Mouse (Mus musculus) right cerebral cortex, postnatal 4 days (tissue): Measurements from ENCODE around the gene Grrp1.

Experiments used
- DNase-seq: peaks from one replicate; pipeline ENCODE4 v3.0.0-alpha.2; 2022

The Grrp1 gene

GRCm38 (mm10) chr4:134268102-134268655 lies 14.3 kb upstream of the Grrp1 start:
- DNase-seq = no peak

GRCm38 (mm10) chr4:134265860-134266585 lies 12.1 kb upstream of the Grrp1 start:
- no peak for DNase-seq

GRCm38 (mm10) chr4:134263191-134263590 lies 9.3 kb upstream of the Grrp1 start:
- peak; percentile 55 for DNase-seq

- no peak for DNase-seq
These were observed 4.4 kb upstream of the Grrp1 start for GRCm38 (mm10) chr4:134258354-134258753.

- DNase-seq = no peak
These were observed 3.5 kb upstream of the Grrp1 start for GRCm38 (mm10) chr4:134257198-134258009.

GRCm38 (mm10) chr4:134256407-134257197 lies 2.7 kb upstream of the Grrp1 start:
- DNase-seq = no peak

GRCm38 (mm10) chr4:134255854-134256253 lies 1.9 kb upstream of the Grrp1 start:
- DNase-seq = no peak

- no peak for DNase-seq
These were observed 929 bp upstream of the Grrp1 start for GRCm38 (mm10) chr4:134254835-134255234.

GRCm38 (mm10) chr4:134252911-134253721 lies 790 bp downstream of the Grrp1 start:
- no peak for DNase-seq

- DNase-seq = peak; percentile 38
These were observed 1.6 kb downstream of the Grrp1 start for GRCm38 (mm10) chr4:134252131-134252910.

GRCm38 (mm10) chr4:134251241-134252130 lies 2.4 kb downstream of the Grrp1 start:
- DNase-seq = peak; percentile 80

GRCm38 (mm10) chr4:134250930-134251240 lies 3.0 kb downstream of the Grrp1 start:
- DNase-seq = no peak

GRCm38 (mm10) chr4:134250116-134250929 lies 3.6 kb downstream of the Grrp1 start:
- no peak for DNase-seq

- DNase-seq = peak; percentile 89
These were observed 4.3 kb downstream of the Grrp1 start for GRCm38 (mm10) chr4:134249651-134250050.

GRCm38 (mm10) chr4:134246719-134247258 lies 7.1 kb downstream of the Grrp1 start, which contains the start of gene Gm30191:
Gene Gm30191 (plus strand): TSS chr4:134246935.
- no peak for DNase-seq

- DNase-seq = no peak
These were observed 7.7 kb downstream of the Grrp1 start for GRCm38 (mm10) chr4:134246256-134246655.

GRCm38 (mm10) chr4:134245148-134245843 lies 8.6 kb downstream of the Grrp1 start, which contains the start of gene Zfp593:
Gene Zfp593 (minus strand): TSS chr4:134245592.
- peak; percentile 97 for DNase-seq

GRCm38 (mm10) chr4:134243516-134244250 lies 10.2 kb downstream of the Grrp1 start, which contains the start of gene E130218I03Rik:
Gene E130218I03Rik (plus strand): TSS chr4:134243662.
- no peak for DNase-seq
